Mouse (Mus musculus) frontal cortex, postnatal 36 days (tissue): ENCODE measurements at regions not wholly inside any gene's neighbourhood (a gene's known extent, or its start where the extent isn't known, plus 50 kb on each side); places are given as distances from the start of the nearest gene placed in this dataset.
A peak's percentile ranks its signal among the peaks of the same experiment; 100 is the strongest.

Source experiments
- DNase-seq, 2 experiments: peaks; one replicate each; pipeline ENCODE4 v3.0.0; 2022; ENCODE audit warnings: low spot score in 2 of 2

DNA sequence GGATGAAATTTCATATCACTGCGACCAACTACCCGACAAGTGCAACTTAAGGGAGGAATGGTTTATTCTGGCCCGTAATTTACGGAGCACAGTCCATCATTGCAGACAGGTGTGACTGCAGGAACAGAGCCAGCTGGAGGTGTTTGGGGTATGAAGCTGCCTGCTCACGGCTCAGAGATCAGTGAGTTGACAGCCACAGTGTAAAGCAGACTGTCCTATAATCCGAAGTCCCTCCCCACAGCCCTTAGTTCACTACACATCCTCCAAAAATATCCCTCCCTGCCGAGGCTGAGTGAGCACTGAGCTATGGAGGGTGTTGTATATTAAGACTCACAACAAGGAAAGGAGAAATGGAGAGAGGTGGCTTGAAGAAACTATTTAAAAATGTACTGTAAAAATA is 88.0 kb upstream of the Ednrb start:
- no peak for DNase-seq

DNA sequence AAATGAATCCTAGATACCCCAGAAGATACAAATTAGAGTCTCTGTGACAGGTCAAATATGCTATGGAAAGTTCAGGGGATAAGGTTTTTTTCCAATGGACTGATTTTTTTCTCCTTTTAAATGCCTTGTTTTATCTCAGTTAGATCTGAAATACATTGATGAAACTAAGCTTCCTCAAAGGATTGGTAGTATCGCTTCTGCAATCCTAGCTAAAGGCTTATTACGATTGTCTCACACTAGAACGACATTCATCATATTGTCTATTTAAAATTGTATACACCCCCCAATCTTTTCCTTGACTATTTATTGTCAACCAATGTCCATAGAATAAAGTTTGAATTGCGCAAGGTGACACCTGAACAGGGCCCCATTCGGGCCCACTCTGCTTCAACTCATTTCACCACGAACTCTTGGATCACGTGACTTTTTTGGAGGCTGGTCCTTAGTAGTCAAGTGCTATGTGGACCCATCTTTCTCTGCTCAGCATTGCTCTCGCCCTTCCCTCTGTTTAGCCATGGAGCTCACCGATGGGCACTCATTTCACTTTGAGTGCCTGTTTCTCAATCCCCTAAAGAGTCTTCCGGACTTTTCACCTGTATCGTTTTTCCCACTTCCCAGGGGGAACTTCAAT is 85.6 kb upstream of the Ednrb start:
- DNase-seq, result no peak

DNA sequence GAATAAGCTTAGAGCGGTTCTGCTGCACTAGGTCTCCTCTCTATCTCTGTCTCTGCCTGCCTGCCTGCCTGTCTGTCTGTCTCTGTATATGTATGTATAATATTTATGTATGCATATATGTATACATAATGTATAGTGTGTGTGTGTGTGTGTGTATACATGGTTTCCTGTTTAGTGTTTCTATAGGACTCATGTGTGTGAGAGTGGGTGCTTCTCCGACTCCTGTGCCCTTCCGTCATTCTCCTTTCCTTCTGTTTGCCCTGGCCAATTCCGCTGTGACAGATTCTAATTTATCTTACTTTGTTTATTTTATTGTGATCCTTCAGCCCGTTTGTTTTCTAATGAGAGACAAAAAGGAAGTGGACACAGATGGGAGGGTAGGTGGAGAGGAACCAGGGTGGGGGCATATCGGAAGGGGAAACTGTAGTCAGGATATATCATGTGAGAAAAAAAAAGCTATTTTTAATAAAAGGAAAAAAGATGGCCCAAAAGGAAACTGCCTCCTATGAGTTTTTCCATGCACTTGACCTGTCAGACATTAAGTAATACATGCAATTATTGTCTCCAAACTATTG is 85.0 kb upstream of the Ednrb start:
- DNase-seq, result no peak

DNA sequence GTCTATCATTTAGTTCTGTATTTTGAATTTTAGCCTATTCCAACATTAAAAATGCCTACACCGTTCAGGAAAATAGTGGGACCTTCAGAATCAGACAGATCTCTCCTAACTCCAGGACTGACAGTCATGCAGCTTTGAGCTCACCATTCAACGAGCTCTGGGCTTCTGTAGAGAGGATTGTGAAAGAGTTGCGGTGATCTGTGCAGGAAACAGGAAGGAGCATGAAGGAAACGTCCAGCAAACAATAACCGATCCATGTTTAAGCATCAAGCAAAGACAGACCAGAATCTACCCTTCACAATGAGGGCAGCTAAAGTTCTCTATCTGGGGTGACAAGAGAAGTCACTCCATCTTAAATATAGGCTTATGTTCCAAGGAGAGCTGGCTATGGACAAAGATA is 76.0 kb upstream of the Ednrb start:
- DNase-seq, result no peak

DNA sequence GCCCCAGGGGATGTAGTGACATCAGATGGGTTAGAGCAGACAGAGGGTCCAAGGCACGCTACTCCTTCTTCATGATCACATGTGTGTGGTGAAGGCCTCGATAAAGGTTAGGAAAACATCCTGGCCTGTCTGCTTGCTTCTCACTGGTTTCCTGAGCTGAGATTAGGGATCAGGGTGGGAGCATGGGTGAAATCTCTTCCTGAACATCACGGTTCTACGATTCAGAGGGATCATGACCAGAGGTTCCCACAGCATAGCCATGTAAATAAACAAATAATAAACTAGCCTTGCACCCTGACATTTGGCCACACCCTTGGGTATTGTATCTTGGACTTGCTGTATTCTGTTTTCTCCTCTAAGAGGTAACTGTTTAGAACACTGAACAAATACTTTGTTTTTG is 75.2 kb upstream of the Ednrb start:
- no peak for DNase-seq

DNA sequence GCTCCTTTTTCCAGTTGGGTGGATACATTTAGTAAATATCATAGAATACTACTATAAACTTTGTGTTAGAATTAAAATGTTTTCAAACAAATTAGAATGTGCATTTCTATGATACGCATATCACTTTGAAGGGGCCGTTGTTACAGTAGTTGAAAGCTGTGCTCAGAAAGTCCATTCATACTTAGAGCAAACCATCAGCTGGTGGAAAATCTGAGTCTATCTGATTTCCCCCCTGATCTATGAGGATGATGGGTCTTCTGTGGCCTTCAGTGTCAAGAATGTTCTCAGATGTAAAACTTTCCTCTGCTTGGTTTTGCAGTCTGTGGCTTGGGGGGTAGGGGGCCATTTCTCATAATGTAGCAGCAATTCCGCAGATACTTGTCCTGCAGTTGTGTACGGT is 69.3 kb upstream of the Ednrb start:
- DNase-seq, result no peak

DNA sequence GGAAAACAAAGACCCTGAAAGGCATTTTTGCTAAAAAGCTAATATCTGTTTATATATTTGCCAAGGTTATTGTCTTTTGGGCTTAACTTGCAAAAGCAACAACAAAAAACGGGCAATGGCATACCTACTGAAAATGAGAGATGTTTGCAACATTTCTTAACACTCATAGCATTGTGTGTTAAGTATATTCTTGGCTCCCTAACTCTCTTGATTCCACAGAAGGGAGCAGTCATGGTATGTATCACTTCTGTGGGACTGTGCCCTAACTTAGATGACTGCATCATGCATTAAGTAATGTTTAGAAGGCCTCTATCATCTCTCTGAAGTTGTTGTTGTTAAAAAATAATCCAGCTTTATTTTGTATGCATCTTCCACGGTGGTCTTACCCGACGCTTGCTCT is 67.5 kb upstream of the Ednrb start:
- DNase-seq, result no peak

DNA sequence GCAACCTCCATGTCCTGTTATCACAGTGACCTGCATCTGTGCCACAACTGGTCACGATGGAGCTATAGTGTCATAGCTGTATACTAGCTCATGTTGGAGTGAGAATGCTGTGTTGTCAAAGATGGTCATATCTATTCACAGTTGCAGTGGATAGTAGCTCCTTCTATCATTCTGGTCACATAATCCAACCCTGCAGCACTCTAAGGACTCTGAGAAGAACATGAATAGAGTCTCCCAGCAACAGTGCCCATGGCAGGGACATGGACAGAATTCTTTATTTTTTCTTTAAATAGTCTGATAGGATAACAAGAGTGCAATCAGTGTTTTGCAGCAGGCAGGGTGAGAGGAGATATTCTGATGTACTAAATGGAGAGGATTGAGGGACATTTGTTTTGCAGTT is 67.1 kb upstream of the Ednrb start:
- DNase-seq, result no peak

DNA sequence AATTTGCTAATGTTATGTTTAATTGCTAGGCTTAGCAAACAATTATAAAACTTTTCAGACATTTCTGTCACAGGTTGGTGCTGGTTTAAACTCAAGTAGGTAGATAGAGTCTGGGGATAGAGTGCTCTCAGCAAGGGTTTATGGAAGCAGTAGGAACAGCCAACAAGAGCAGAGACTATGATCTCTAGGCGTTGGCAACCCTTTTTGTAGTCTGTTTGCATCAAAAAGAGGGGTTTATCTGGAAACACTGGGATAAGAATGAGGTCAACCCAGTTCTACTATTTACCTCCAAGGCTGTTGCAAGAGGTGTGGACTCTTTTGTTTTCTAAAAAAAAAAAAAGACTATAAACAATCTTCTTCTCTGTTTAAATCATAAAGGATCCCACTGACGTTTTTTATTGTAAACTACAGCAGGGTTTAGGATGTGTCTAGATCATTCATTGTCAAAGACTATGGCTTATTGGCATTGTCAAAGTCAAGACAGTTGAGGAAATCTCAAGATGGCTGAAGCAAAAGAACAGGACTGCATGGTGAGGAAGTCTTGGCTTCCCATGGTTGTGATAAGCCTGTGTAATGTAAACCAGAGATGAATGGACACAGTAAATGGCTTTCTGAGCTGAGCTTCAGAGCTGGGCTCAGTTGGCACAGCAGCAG is 62.3 kb upstream of the Ednrb start:
- DNase-seq, result no peak

DNA sequence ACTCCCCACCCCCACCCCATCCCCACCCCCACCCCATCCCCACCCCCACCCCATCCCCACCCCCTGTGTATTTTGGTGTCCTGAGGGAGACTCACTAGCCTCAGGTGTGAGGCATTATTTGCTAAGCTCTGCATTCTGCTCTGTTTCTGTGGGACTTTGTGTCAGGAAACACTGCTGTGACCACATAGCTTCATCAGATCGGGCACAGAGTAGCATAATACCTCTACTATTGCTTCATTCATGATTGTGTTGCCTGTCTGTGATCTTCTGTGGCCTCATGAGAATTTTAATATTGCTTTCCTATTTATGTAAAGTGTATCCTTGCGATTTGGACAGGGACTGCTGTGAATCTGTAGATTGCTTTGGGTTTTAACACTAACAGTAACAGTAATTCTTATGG is 56.6 kb upstream of the Ednrb start:
- DNase-seq, result no peak

DNA sequence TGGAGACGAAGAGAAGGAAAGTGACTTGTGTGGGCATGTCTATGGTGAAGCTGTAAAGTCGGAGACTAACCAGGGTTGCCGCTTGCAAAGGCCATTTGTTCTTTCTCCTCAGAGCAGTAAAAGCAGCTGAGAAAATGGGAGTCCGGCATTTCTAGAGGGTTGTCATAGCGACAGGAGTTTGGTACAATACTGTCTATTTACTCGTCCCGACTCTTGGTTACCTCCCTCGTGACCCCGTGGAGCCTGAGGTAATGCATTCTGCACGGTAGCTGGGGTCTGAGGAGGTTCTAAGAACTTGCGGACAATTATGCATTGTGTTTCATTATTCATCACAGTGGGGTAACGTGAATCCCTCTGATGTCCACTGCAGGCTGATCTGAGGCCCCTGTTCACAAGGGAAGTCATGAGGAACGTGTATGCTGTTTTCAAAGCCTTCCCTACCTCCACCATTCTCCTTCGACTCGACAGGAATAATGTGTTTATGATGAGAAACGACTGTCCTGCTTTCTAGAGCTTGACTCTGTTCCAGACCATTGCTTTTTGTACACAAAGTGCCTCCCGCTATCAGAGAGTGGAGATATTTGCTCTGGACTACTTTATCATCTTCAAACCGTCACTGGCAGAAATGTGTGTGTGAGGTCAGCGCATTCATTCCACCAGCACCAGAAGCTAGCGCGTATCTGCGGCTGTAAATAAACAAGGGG is 55.1 kb upstream of the Ednrb start:
- peak; percentile 16 to 26 for DNase-seq

DNA sequence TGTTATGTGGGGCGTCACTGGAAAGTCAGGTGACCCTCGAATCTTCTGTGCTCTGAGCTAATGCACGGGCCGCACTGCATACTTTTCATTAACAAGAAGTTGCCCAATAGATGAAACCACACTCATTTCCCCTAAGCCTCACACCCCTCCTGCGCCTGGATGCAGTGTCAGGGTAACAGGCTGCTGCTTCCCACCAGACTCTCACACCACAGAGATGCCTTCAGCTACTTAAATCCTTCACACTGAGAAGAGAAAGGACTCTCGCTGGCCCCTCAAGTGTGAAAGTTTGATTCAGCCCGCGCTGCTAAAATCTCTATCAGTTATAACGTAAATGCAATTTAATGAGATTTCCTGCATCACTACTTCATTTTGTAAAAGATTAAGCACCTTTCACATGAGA is 54.5 kb upstream of the Ednrb start:
- DNase-seq, result peak in 1 of 2 experiments; percentile 5

DNA sequence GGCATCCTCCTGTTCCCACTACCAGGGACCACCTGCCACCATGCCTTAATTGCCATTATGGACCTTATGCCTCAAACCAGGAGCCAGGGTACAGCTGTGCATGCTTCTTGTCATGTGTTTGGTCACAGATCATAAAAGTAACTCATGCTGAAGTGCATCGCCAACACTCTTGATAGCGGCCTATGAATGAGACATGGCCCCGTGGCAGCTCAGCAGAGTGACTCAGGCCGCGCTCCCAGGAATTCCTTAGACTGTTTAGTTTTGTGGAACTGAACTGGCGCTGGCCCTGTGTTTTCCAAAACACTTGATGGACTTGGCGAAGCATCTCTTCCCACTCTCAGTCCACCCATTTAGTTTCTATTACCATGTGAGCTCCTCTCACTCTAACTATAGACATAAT is 51.1 kb upstream of the Ednrb start:
- DNase-seq, result no peak
